Mouse (Mus musculus) spleen, adult 2 months (tissue): ENCODE measurements around the gene St3gal5. TPM values are rescaled to one million over a fixed set of nuclear protein-coding genes. Genes with fewer than 3 reads are reported as not detected.

ENCODE experiments used
- DNase-seq, 2 experiments: peaks; one replicate each; pipeline versions ENCODE4 v3.0.0 to v3.0.0-alpha.2; 2012 to 2021; ENCODE audit warnings: low spot score in 2 of 2, low read depth in 1 of 2
- H3K27ac ChIP-seq: fragments of 200-500 bp; 2 replicates; pipeline ENCODE4 v1.5.1; 2012; ENCODE audit warnings: low read length, inconsistent platforms; ENCODE audit not compliant: insufficient read depth
- H3K27me3 ChIP-seq: fragments of 200-500 bp; 2 replicates; pipeline ENCODE4 v1.6.1; 2012; ENCODE audit warnings: mild to moderate bottlenecking, moderate library complexity, low read length, inconsistent platforms; ENCODE audit not compliant: control insufficient read depth, insufficient read depth
- H3K36me3 ChIP-seq: fragments of 200-500 bp; 2 replicates; pipeline ENCODE4 v1.6.1; 2012; ENCODE audit warnings: mild to moderate bottlenecking, low read length, inconsistent platforms; ENCODE audit not compliant: control insufficient read depth, insufficient read depth
- H3K4me1 ChIP-seq: fragments of 200-500 bp; 2 replicates; pipeline ENCODE4 v1.6.1; 2011; ENCODE audit warnings: inconsistent platforms; ENCODE audit not compliant: control insufficient read depth, insufficient read depth, insufficient read length
- H3K4me3 ChIP-seq: fragments of 200-500 bp; 2 replicates; pipeline ENCODE4 v1.5.1; 2011; ENCODE audit warnings: mild to moderate bottlenecking, inconsistent platforms; ENCODE audit not compliant: insufficient read depth, insufficient read length; ENCODE audit errors: extremely low read depth
- CTCF ChIP-seq: fragments of 200-500 bp; IDR thresholded peaks from 2 replicates; pipeline ENCODE4 v1.5.1; 2011; ENCODE audit warnings: mild to moderate bottlenecking, inconsistent platforms; ENCODE audit not compliant: insufficient read depth, insufficient read length, insufficient replicate concordance; ENCODE audit errors: extremely low read depth
- POLR2A ChIP-seq: fragments of 200-500 bp; IDR thresholded peaks from 2 replicates; pipeline ENCODE4 v1.6.1; 2011; ENCODE audit warnings: low read depth, low read length, inconsistent platforms
- WGBS: fragments of 180-500 bp; shearing (Covaris S2); methylation state at CpG from one replicate; pipeline ENCODE4 v1.1.7; 2018; 5-methylcytosine and 5-hydroxymethylcytosine counted together
- polyA plus RNA-seq: library from polyadenylated mRNA; depleted of rRNA; stranded (reverse); fragments of >200 nt; gene quantifications from 2 replicates; pipeline ENCODE4 v1.2.3, GENCODE M21; 2012

St3gal5 gene
- polyA plus RNA-seq, 1 experiment = 48.1 TPM

GRCm38 (mm10) chr6:72114902-72115301 is 17.5 kb downstream of the St3gal5 start:
- H3K27ac ChIP-seq = no peak overlapping the region
- no peak overlapping the region for H3K4me3 ChIP-seq
- no peak for TF ChIP-seq CTCF
- TF ChIP-seq POLR2A = no peak
- no peaks in the 10 kb centered on the region for H3K36me3 ChIP-seq
- WGBS = 88% methylated on average over 7 of the region's 7 CpGs
- no peaks in the 10 kb centered on the region for H3K27me3 ChIP-seq
- peaks cover 2% of the 10 kb centered on the region; the same call in 1 of the 2 replicates for H3K4me1 ChIP-seq
- no peak for DNase-seq

DNA sequence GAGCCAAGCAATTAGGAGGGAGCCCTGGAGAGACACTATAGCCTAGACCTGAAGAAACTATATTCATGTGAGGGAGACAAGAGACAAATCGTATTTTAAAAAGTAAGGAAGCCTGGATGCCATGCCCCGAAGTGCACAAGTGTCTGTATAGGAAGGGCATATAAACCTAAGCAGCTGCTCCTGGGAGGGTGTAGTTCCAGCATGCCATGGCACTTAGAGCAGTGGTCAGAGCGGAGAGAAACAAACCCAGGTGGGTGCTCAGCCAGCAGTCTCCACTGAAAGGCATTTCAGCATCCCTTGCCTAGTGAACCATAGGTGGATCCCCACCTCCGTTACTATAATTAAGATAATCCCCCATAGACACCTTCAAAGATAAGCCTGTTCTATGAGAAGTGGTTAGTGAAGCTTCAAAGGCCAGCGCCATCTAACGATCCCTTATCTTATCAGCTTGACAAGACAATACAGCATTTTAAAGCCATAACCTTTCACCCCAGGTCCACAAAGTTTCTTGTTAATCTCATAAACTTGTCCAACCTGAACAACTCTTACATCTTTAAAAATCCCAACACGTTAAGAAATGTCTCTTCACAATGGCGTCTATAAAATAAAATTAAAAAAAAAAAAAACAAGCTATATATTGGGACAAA is 20.1 kb downstream of the St3gal5 start:
- H3K27ac ChIP-seq = no peak overlapping the region
- DNase-seq = no peak
- H3K4me1 ChIP-seq = peaks cover 2% of the 10 kb centered on the region; the same call in 1 of the 2 replicates
- H3K27me3 ChIP-seq = no peaks in the 10 kb centered on the region
- TF ChIP-seq POLR2A = no peak
- TF ChIP-seq CTCF = no peak
- no peaks in the 10 kb centered on the region for H3K36me3 ChIP-seq
- H3K4me3 ChIP-seq = no peak overlapping the region
- 91% methylated on average over 8 of the region's 8 CpGs for WGBS

GRCm38 (mm10) chr6:72119870-72120269 is 22.5 kb downstream of the St3gal5 start:
- Histone ChIP-seq H3K4me3 (no peak overlapping the region), H3K4me1 (no peaks in the 10 kb centered on the region), H3K27me3 (no peaks in the 10 kb centered on the region), H3K27ac (no peak overlapping the region), H3K36me3 (no peaks in the 10 kb centered on the region)
- no peak for DNase-seq
- TF ChIP-seq POLR2A = no peak
- TF ChIP-seq CTCF = no peak
- WGBS = 83% methylated on average over 1 of the region's 1 CpGs

DNA sequence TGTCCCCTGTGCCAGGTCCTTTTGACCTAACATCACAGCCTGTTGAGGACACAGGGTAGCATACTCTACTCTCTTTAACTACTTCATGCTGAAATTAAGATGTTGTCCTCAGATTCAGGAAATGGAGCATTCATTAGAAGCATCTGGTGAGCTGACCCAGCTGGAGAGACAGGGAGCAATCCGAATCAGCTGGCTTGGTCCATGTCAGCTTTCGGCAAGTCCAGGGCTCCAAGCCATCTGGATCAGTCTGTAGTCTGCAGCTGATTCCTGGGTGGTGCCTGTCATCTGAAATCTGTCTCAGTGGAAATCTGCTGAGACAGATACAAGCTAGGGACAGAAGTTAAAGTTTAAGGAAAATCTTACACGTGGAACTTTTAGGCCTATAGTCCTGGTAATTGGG is 23.9 kb downstream of the St3gal5 start:
- DNase-seq = no peak
- Histone ChIP-seq H3K4me3 (no peak overlapping the region), H3K27ac (no peak overlapping the region), H3K36me3 (no peaks in the 10 kb centered on the region), H3K4me1 (no peaks in the 10 kb centered on the region), H3K27me3 (no peaks in the 10 kb centered on the region)
- 83% methylated on average over 3 of the region's 3 CpGs for WGBS
- no peak for TF ChIP-seq POLR2A
- no peak for TF ChIP-seq CTCF

DNA sequence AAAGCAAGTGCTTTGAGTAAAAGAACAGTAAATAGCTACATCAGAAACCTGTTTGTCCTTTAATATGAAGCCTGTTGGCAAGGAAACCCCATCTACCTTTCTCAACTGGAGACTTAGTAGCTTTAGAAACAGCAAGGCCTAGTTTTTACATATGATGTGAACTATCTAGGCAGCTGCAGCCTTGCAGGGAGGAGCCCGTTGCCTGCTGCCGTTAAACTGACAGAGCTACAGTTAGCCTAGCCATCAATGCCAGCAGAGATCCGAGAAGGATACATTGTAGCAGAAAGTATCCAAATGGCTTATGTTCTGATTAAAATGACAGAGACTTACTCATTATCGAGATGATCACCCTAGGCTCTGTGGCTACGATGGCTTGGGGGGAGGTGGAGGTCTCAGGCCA is 25.1 kb downstream of the St3gal5 start:
- H3K4me3 ChIP-seq = no peak overlapping the region
- H3K27ac ChIP-seq = no peak overlapping the region
- H3K36me3 ChIP-seq = no peaks in the 10 kb centered on the region
- no peaks in the 10 kb centered on the region for H3K4me1 ChIP-seq
- TF ChIP-seq POLR2A = no peak
- no peak for TF ChIP-seq CTCF
- DNase-seq = no peak
- H3K27me3 ChIP-seq = no peaks in the 10 kb centered on the region
- 90% methylated on average over 5 of the region's 5 CpGs for WGBS

GRCm38 (mm10) chr6:72124315-72125103 is 27.1 kb downstream of the St3gal5 start:
- Histone ChIP-seq H3K27me3 (no peaks in the 10 kb centered on the region), H3K27ac (no peak overlapping the region), H3K36me3 (0 out of 2 replicates have a peak, but pooled peaks cover 2% of the 10 kb centered on the region), H3K4me1 (no peaks in the 10 kb centered on the region), H3K4me3 (no peak overlapping the region)
- WGBS = 95% methylated on average over 13 of the region's 13 CpGs
- no peak for DNase-seq
- TF ChIP-seq CTCF = no peak
- TF ChIP-seq POLR2A = no peak

GRCm38 (mm10) chr6:72126128-72126917 is 28.9 kb downstream of the St3gal5 start:
- WGBS = 51% methylated on average over 9 of the region's 9 CpGs
- DNase-seq = peak in 1 of 2 experiments; percentile 38
- no peak overlapping the region for H3K4me3 ChIP-seq
- no peaks in the 10 kb centered on the region for H3K27me3 ChIP-seq
- TF ChIP-seq POLR2A = no peak
- TF ChIP-seq CTCF = no peak
- H3K36me3 ChIP-seq = 0 out of 2 replicates have a peak, but pooled peaks cover 2% of the 10 kb centered on the region
- no peak overlapping the region for H3K27ac ChIP-seq
- H3K4me1 ChIP-seq = no peaks in the 10 kb centered on the region
